Mouse (Mus musculus) lung, postnatal 36 days (tissue): ENCODE results near the gene Nat8f7.
A peak's percentile ranks its signal among the peaks of the same experiment; 100 is the strongest.
"Not testable (repeated sequence)": the region's sequence is repeated elsewhere in the genome, so short reads cannot be mapped to it uniquely, and the experiment has no call there.

Experiments used
- DNase-seq: peaks from one replicate; pipeline ENCODE4 v3.0.0; 2022; ENCODE audit warnings: mixed read lengths

Nat8f7 gene

GRCm38 (mm10) chr6:85713105-85713504 is at the start of gene Nat8f7:
Gene Nat8f7, minus strand, starts transcription at chr6:85713205.
- DNase-seq: not testable (repeated sequence)

DNA sequence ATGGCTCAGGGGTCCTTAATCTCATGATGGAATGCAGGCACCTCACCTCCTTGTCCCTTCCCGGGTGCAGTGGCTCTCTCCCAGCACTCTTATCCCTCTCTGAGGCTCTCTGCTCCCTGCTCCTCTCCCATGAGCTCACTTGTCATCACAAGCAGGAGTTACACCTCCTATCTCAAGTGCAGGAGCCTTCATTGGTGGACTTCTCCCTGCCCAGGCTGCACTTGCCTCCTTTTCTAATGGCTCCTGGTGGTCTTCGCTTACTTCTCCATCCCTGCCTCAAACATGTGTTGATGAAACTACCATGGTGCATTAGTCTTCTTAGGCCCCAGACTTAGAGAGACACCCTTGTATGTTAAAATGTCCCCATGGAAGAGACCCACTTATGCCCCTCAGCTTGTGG is 49.7 kb upstream of the Nat8f7 start:
- DNase-seq: not testable (repeated sequence)

DNA sequence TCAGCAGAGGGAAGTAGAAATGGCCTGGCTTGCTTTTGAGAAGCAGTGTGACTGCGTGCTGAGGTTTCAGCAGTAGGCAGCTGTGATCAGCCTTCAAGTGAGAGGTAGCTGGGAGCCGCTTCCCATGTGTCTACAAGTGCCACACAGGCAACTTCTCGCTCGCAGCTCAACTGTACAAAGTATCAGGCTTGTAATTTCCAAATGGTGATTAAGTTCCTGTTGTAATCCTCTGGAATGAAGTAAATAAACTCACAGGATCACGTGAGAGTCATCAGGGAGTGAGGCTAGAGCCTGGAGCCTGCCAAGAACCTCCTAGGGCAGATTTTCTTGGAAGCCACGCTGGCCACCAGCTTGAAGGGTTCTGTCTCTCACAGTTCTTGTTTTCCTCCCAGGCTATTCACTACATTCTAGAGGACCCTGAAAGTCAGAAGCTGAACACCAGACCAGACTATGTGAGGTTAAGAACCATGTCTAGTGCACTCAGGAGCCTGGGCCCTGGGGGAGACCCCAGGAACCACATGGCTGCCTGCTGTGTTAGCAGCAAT is 42.8 kb upstream of the Nat8f7 start:
- peak; percentile 14 for DNase-seq

DNA sequence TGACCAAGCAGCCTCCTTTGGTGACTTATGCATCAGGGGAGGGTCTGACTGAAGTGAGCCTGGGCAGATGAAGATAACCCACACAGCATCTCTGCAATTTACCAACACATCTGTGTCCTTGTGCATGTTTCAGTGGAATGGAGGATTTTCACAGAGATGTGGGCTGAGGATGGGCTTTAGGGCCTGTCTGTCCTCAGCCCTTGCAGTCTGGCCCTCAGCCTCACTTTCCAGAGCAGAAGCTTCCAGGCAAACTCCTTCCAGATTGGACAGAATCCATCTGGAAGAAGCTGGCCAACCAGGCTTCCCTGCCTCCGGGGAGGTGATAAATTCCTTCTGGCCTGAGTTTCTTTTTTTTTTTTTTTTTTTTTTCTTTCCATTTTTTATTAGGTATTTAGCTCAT is 3.4 kb downstream of the Nat8f7 start:
- not testable (repeated sequence) for DNase-seq

- not testable (repeated sequence) for DNase-seq
These were observed 3.8 kb downstream of the Nat8f7 start for GRCm38 (mm10) chr6:85709206-85709605.

- peak; percentile 87 for DNase-seq
These were observed 11.1 kb downstream of the Nat8f7 start for GRCm38 (mm10) chr6:85701943-85702342.
